Mouse (Mus musculus): ENCODE measurements around the gene Prmt9.
A peak's percentile ranks its signal among the peaks of the same experiment; 100 is the strongest.

Prmt9 gene

GRCm38 (mm10) chr8:77549121-77549706 is at the start of gene Prmt9:
Prmt9 (plus strand) TSS chr8:77549397.
- peak; percentile 95 for DNase-seq

- no peak for DNase-seq
Observed at GRCm38 (mm10) chr8:77500264-77500663, 48.9 kb upstream of the Prmt9 start.

GRCm38 (mm10) chr8:77501131-77501530 is 48.1 kb upstream of the Prmt9 start:
- DNase-seq, result no peak

GRCm38 (mm10) chr8:77502547-77502946 is 46.6 kb upstream of the Prmt9 start:
- no peak for DNase-seq

GRCm38 (mm10) chr8:77506539-77506938 is 42.7 kb upstream of the Prmt9 start:
- DNase-seq, result no peak

GRCm38 (mm10) chr8:77507510-77508035 is 41.6 kb upstream of the Prmt9 start:
- no peak for DNase-seq

GRCm38 (mm10) chr8:77509044-77509443 is 40.2 kb upstream of the Prmt9 start:
- DNase-seq, result no peak

- no peak for DNase-seq
Observed at GRCm38 (mm10) chr8:77510426-77510825, 38.8 kb upstream of the Prmt9 start.

- no peak for DNase-seq
Observed at GRCm38 (mm10) chr8:77511750-77512493, 37.3 kb upstream of the Prmt9 start.

GRCm38 (mm10) chr8:77515201-77515600 is 34.0 kb upstream of the Prmt9 start:
- DNase-seq, result no peak

- DNase-seq, result no peak
Observed at GRCm38 (mm10) chr8:77515786-77516185, 33.4 kb upstream of the Prmt9 start.

GRCm38 (mm10) chr8:77516845-77517244 is 32.4 kb upstream of the Prmt9 start:
- DNase-seq, result peak; percentile 27

GRCm38 (mm10) chr8:77517301-77518200 is 31.6 kb upstream of the Prmt9 start, which contains the start of gene Arhgap10:
Arhgap10 (minus strand) TSS chr8:77517953.
- peak; percentile 91 for DNase-seq

GRCm38 (mm10) chr8:77518201-77519115 is 30.7 kb upstream of the Prmt9 start:
- DNase-seq, result no peak

- no peak for DNase-seq
Observed at GRCm38 (mm10) chr8:77520601-77521000, 28.6 kb upstream of the Prmt9 start.

GRCm38 (mm10) chr8:77521028-77521785 is 28.0 kb upstream of the Prmt9 start:
- no peak for DNase-seq

- no peak for DNase-seq
Observed at GRCm38 (mm10) chr8:77522984-77523383, 26.2 kb upstream of the Prmt9 start.

GRCm38 (mm10) chr8:77524018-77524615 is 25.1 kb upstream of the Prmt9 start:
- DNase-seq, result no peak

GRCm38 (mm10) chr8:77524906-77525305 is 24.3 kb upstream of the Prmt9 start:
- DNase-seq, result no peak

GRCm38 (mm10) chr8:77526130-77526529 is 23.1 kb upstream of the Prmt9 start:
- no peak for DNase-seq

Data from thymus, postnatal 14 days (tissue).